Mouse (Mus musculus) neural tube, embryonic 14.5 days (tissue): ENCODE data around the gene Tbx6. TPM values are rescaled to one million over a fixed set of nuclear protein-coding genes. Genes with fewer than 3 reads are reported as not detected.

Source experiments
- ATAC-seq: fragments of 200-750 bp; cut with Nextera tagmentation; 2 replicates; pipeline ENCODE4 v1.8.0; 2017; ENCODE audit warnings: low read depth, mild to moderate bottlenecking, moderate TSS enrichment, moderate library complexity
- H3K27ac ChIP-seq: fragments of 300-500 bp; sonication (generic); 2 replicates; pipeline ENCODE4 v1.5.1; 2014; ENCODE audit warnings: low read depth, mild to moderate bottlenecking, control low read depth, low read length, moderate library complexity, mixed read lengths
- H3K27me3 ChIP-seq: fragments of 300-500 bp; sonication (generic); 2 replicates; pipeline ENCODE4 v1.6.1; 2014; ENCODE audit warnings: low read length; ENCODE audit not compliant: control insufficient read depth, insufficient read depth
- H3K36me3 ChIP-seq: fragments of 300-500 bp; sonication (generic); 2 replicates; pipeline ENCODE4 v1.6.1; 2014; ENCODE audit warnings: low read length, mixed read lengths; ENCODE audit not compliant: control insufficient read depth, insufficient read depth
- H3K4me1 ChIP-seq: fragments of 300-500 bp; sonication (generic); 2 replicates; pipeline ENCODE4 v1.6.1; 2014; ENCODE audit warnings: low read length; ENCODE audit not compliant: control insufficient read depth, insufficient read depth
- H3K4me2 ChIP-seq: fragments of 300-500 bp; sonication (generic); 2 replicates; pipeline ENCODE4 v1.6.1; 2014; ENCODE audit warnings: mild to moderate bottlenecking, low read depth, low read length, control low read depth
- H3K4me3 ChIP-seq: fragments of 300-500 bp; sonication (generic); 2 replicates; pipeline ENCODE4 v1.5.1; 2014; ENCODE audit warnings: low read depth, low read length, control low read depth, mixed read lengths
- H3K9ac ChIP-seq: fragments of 300-500 bp; sonication (generic); replicated peaks from 2 replicates; pipeline ENCODE4 v1.6.1; 2014; ENCODE audit warnings: low read depth, mild to moderate bottlenecking, control low read depth, low read length, mixed read lengths
- H3K9me3 ChIP-seq: fragments of 300-500 bp; sonication (generic); 2 replicates; pipeline ENCODE4 v1.6.1; 2016; ENCODE audit warnings: low read length; ENCODE audit not compliant: control insufficient read depth
- WGBS: fragments of 180-500 bp; shearing (Covaris S2); extraction: QIAGEN DNeasy Blood & Tissue Kit; methylation state at CpG from one replicate; pipeline ENCODE4 v1.1.7; 2014; 5-methylcytosine and 5-hydroxymethylcytosine counted together
- polyA plus RNA-seq: library from polyadenylated mRNA; unstranded; fragments of >200 nt; fragmentation: Nextera tagmentation; extraction: Ambion mirVana; gene quantifications from 2 replicates; pipeline ENCODE4 v1.2.1, GENCODE M21; 2014

The Tbx6 gene
- polyA plus RNA-seq, 1 experiment from 2014 or later = 0.27 TPM

DNA sequence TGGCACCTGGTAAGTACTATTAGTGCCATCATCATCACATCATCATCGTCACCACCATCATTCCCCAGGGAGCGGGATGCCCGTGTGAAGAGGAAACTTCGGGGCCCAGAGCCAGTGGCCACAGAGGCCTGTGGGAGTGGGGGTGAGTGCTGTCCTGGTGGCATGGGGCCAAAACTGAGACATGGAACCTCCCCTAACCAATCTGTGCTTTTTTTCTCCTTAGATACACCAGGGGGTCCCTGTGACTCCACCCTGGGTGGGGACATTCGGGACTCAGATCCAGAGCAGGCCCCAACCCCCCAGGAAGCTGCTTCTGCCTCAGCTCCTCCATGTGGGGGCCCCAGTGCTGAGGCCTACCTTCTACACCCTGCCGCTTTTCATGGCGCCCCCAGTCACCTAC, 3.2 kb downstream of the Tbx6 start:
- no peak for ATAC-seq

DNA sequence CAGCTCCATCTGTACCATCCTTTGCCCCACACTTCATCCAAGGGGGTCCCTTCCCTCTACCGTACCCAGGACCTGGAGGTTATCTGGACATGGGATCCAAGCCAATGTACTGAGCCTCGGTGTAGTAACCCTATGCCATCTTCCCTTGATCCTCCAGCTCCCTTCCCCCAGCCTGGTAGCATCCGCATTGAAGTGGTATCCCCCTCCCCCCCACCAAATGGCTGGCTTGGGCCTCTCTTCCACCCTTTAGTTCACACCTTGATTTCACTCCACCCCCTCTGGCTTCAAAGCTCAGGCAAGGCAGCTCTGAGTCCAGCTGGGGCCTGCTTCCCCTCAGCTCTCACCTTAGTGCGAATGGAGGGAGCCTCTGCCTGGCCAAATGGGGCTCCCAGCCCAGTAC, 3.8 kb downstream of the Tbx6 start:
- WGBS = 86% methylated on average over 4 of the region's 4 CpGs
- H3K4me1 ChIP-seq = peaks cover 15% of the 10 kb centered on the region; the same call in 1 of the 2 replicates
- H3K9ac ChIP-seq = no peak overlapping the region
- ATAC-seq = no peak
- no peak overlapping the region for H3K27ac ChIP-seq
- no peak overlapping the region for H3K4me3 ChIP-seq
- no peaks in the 10 kb centered on the region for H3K9me3 ChIP-seq
- H3K4me2 ChIP-seq = no peak overlapping the region
- peaks cover 46% of the 10 kb centered on the region for H3K36me3 ChIP-seq
- H3K27me3 ChIP-seq = no peaks in the 10 kb centered on the region

More for the DNA sequence above, 3.2 kb downstream of the Tbx6 start:
- WGBS = 84% methylated on average over 7 of the region's 7 CpGs
- peaks cover 15% of the 10 kb centered on the region; the same call in 1 of the 2 replicates for H3K4me1 ChIP-seq
- no peaks in the 10 kb centered on the region for H3K9me3 ChIP-seq
- H3K27ac ChIP-seq = no peak overlapping the region
- no peak overlapping the region for H3K4me2 ChIP-seq
- H3K9ac ChIP-seq = no peak overlapping the region
- H3K4me3 ChIP-seq = no peak overlapping the region
- no peaks in the 10 kb centered on the region for H3K27me3 ChIP-seq
- H3K36me3 ChIP-seq = peaks cover 40% of the 10 kb centered on the region

DNA sequence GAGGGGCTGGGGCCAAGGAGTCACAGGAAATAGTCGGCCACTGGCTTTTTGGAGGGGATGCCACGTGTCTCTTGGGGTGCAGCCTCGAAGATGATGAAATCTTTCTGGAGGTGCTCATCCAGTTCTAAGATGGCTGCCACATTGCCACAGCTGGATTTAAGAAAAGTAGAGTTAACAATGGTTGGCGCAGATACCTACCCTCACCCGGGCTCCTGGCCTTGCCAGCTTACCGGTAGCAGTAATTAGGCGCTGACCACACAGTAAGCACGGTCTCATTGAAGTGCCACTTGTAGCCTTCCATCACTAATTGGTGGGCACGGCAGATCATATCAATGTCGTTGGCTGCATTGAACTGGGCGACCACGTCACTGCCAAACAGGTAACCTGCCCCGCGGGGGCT, 4.9 kb downstream of the Tbx6 start:
- 92% methylated on average over 14 of the region's 14 CpGs for WGBS
- no peak overlapping the region for H3K27ac ChIP-seq
- ATAC-seq = no peak
- peaks cover 9% of the 10 kb centered on the region; the same call in 1 of the 2 replicates for H3K4me1 ChIP-seq
- H3K27me3 ChIP-seq = no peaks in the 10 kb centered on the region
- peaks cover 47% of the 10 kb centered on the region for H3K36me3 ChIP-seq
- no peak overlapping the region for H3K4me3 ChIP-seq
- no peaks in the 10 kb centered on the region for H3K9me3 ChIP-seq
- H3K9ac ChIP-seq = no peak overlapping the region
- no peak overlapping the region for H3K4me2 ChIP-seq

DNA sequence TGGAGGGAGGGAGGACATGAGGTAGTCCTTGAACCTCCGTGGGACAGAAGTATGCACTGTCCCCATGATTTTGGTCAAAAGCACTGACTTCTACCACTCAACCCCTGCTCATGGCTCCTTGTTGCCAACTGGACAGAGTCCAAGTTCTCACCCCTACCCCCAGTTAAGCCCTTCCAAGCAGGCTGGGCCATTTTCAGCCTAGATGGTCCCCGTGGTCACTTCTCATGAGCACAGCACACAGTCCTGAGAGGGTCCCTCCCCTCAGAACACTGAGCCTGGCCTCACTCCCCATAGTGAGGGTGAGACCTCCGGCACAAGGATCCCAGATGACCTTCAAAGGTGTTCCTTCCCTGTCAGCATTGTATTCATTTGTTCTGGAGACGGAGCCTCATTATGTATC, 7.9 kb downstream of the Tbx6 start:
- Histone ChIP-seq H3K36me3 (peaks cover 48% of the 10 kb centered on the region), H3K27me3 (no peaks in the 10 kb centered on the region), H3K4me3 (no peak overlapping the region), H3K4me2 (no peak overlapping the region), H3K9ac (no peak overlapping the region), H3K9me3 (no peaks in the 10 kb centered on the region), H3K27ac (no peak overlapping the region), H3K4me1 (peaks cover 7% of the 10 kb centered on the region; the same call in 1 of the 2 replicates)
- ATAC-seq = no peak
- 95% methylated on average over 4 of the region's 4 CpGs for WGBS

DNA sequence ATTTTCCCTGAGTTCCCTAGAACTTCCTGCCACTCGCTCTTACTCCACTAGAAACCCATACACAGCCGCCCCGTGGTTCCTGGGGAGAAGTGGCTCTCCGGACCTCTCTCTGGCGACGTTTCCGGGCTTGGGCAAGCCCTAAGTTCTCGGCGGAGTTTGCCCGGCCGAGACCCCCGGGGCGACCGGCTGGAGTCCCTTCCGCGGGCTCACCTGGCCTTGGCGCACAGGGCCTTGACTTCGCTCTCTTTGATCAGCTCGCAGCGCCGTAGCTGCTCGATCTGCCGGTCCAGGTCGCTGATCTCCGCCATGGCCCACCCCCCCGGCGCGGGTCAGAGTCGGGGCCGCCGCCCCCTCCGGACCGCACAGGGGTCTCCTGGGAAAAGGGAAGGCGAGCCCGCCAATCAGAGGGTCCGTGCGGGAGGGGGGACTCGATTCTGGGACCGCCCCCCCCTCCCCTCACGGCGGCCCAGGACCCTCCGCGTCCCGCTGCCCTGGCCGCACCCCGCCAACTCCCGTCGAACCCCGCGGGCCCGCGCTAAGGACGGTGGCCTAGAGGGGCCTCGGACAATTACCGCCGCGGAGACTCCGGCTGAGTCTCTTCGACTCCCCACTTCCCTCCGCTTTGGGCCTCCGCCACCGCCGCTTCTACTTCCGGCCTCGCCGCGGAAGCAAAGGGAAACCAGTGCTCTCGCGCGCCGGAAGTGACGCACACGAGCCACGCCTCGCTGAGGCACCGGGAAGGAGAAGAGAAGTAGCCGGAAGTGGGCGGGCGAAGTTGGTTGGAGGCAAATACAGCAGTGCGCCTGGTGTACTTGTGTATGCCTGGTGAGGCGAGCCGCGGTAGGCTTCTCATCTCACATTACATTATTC, 10.8 kb downstream of the Tbx6 start, which contains the start of gene Ppp4c:
Gene Ppp4c, minus strand, starts transcription at position 646 of the 870 bp plus-strand sequence.
- Histone ChIP-seq H3K9ac (peak within 1 kb of the TSS; percentile 82), H3K4me1 (peaks cover 12% of the 10 kb centered on the region), H3K4me2 (peak within 1 kb of the TSS; percentile 81), H3K27ac (peak within 1 kb of the TSS; percentile 91), H3K4me3 (peak within 1 kb of the TSS; percentile 90), H3K9me3 (no peaks in the 10 kb centered on the region), H3K36me3 (peaks cover 50% of the 10 kb centered on the region), H3K27me3 (no peaks in the 10 kb centered on the region)
- WGBS = under 1% methylated on average over 68 of the region's 83 CpGs
- peak; percentile 94 for ATAC-seq

DNA sequence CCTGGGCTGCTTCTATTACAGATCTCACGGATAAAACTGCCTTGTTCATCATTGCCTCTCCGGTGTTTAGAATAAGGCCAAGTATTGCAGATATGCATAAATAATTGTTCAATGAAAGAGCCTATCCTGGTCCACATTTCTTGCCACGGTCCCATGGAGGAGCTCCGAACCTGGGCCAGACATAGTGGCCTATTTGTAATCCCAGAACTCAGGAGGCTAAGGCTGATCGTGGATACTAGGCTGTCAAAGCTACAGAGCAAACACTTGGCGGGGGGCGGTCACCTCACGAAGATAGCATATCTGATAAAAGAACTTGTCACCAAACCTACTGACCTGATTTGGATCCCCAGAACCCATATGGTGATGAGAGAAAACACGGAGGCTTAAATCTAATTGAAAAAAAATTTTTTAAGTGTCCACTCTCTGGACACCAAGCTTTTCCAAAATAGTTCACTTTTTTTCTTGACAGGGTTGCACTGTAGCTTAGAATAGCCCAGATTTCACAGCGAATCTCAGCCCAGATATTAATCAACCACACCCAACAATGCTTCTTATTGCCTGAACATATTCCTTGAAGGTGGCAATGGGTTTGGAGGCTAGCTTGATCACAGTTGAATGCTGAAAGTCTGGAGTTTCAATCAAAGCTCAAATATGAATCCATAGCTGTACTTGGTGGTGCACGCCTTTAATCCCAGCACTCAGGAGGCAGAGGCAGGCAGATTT, 11.6 kb downstream of the Tbx6 start:
- Histone ChIP-seq H3K4me1 (peaks cover 20% of the 10 kb centered on the region), H3K9ac (peak overlapping the region; percentile 82), H3K36me3 (peaks cover 42% of the 10 kb centered on the region), H3K27ac (peak overlapping the region; percentile 91), H3K9me3 (no peaks in the 10 kb centered on the region), H3K4me2 (peak overlapping the region; percentile 81), H3K4me3 (peak overlapping the region; percentile 90), H3K27me3 (no peaks in the 10 kb centered on the region)
- 31% methylated on average over 11 of the region's 11 CpGs for WGBS
- ATAC-seq = peak; percentile 13; the same call in 1 of the 2 replicates

DNA sequence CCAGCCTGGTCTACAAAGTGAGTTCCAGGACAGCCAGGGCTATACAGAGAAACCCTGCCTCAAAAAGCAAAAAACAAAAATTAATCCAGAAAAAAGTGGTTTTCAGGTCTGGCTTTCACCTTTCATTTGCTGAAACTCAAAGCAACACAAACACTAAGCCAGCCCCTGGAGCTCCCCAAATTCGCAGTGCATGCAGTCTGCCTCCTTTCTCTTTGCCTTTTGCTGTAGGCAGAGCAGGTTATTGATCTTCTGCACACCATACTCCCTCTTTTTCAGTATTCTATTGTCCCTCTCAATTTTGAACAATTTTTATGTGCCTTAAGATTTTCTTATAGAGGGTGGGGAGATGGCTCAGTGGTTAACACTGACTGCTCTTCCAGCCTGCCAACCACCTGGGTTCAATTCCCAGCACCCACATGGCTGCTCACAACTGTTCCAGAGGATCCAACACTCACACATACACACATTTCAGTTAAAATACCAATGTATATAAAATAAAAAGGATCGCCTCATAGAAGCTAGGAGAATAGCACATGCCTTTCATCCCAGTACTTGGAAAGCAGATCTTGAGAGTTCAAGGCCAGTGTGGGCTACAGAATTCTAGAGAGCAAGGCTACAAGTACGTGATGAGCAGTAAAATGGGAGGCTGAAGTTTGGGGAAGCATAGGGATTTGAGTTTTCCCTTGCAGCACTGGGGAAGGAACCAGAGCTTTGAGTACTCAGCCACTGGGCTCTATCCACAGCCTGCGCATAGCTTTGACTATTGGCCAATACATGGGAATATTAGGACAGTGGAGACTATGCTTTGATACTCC, 12.4 kb downstream of the Tbx6 start:
- 74% methylated on average over 4 of the region's 4 CpGs for WGBS
- H3K4me1 ChIP-seq = peaks cover 24% of the 10 kb centered on the region

DNA sequence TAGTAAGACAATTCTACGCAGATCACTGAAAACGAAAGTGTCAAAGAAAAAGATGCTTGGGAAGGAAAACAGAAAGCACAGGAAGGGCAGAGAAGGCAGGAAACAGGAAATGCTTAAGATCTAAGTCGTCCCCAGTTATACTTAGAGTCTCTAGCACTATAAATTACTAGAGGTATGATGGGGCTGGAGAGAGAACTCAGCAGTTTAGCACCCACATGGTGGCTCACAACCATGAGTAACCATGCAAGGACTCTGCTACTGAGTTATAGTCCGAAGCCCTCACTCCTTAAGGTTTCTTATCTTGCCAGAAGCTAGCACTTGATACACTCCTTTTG, 13.0 kb downstream of the Tbx6 start:
- WGBS = 72% methylated on average over 4 of the region's 4 CpGs
- Histone ChIP-seq H3K27ac (no peak overlapping the region), H3K9me3 (no peaks in the 10 kb centered on the region), H3K4me3 (no peak overlapping the region), H3K9ac (no peak overlapping the region), H3K27me3 (no peaks in the 10 kb centered on the region), H3K4me2 (no peak overlapping the region), H3K36me3 (peaks cover 35% of the 10 kb centered on the region), H3K4me1 (peaks cover 24% of the 10 kb centered on the region)
- ATAC-seq = no peak

More for the DNA sequence above, 12.4 kb downstream of the Tbx6 start:
- Histone ChIP-seq H3K36me3 (peaks cover 37% of the 10 kb centered on the region), H3K4me3 (no peak overlapping the region), H3K4me2 (no peak overlapping the region), H3K27me3 (no peaks in the 10 kb centered on the region), H3K27ac (no peak overlapping the region), H3K9me3 (no peaks in the 10 kb centered on the region), H3K9ac (no peak overlapping the region)
- ATAC-seq = no peak
